Comparison of ENCODE assay signal across 8 mouse cellular contexts in genomic region chr3:89912108-89912542, GRCm38 (mm10). TPM values are rescaled to one million over a fixed set of nuclear protein-coding genes. Genes with fewer than 3 reads are reported as not detected.
DNase-seq lines count a peak whose midpoint lies in the region; ATAC-seq and TF ChIP-seq lines count a peak whose summit lies in the region.

No protein-coding gene starts in this region.

- peak overlapping the region; percentile 79; the same call in 1 of the 2 replicates for H3K4me3 ChIP-seq in E14TG2a.4 (replicated peaks; ENCODE audit: low read length)
- peak overlapping the region; percentile 53 for H3K4me3 ChIP-seq in heart, embryonic 15.5 days
- H3K4me3 ChIP-seq in lung, postnatal 0 days (ENCODE audit: low read depth, low read length): peak overlapping the region; percentile 54

- TF ChIP-seq CTCF in E14TG2a.4 (conservative IDR thresholded peaks at IDR 0.05; ENCODE audit: low read length): no peak
- no peak for TF ChIP-seq CTCF in lung, postnatal 0 days (IDR thresholded peaks at IDR 0.05)

- peak; percentile 41; the same call in 1 of the 2 replicates for TF ChIP-seq EP300 in lung, postnatal 0 days (IDR thresholded peaks at IDR 0.05)

- DNase-seq in gastrocnemius, adult 8-10 months (ENCODE audit: low spot score in 2 of 2): peak; percentile 15 to 33
- no peak for DNase-seq in gastrocnemius, postnatal 14 days
- DNase-seq in lung, postnatal 0 days (ENCODE audit: low spot score): no peak
- no peak for DNase-seq in urinary bladder, postnatal 10 days (ENCODE audit: low spot score)

- peak overlapping the region; percentile 95; the same call in 1 of the 2 replicates for H3K4me2 ChIP-seq in heart, embryonic 15.5 days
- peak overlapping the region; percentile 83 for H3K4me2 ChIP-seq in lung, postnatal 0 days (replicated peaks; ENCODE audit: low read depth, low read length)

- H3K9me3 ChIP-seq in E14TG2a.4 (ENCODE audit: low read length): no peaks in the 10 kb centered on the region
- H3K9me3 ChIP-seq in heart, embryonic 15.5 days (replicated peaks): no peaks in the 10 kb centered on the region
- no peaks in the 10 kb centered on the region for H3K9me3 ChIP-seq in lung, postnatal 0 days (ENCODE audit: low read length)

- peaks cover 61% of the 10 kb centered on the region for H3K27me3 ChIP-seq in E14TG2a.4 (ENCODE audit: insufficient read depth, low read length)
- H3K27me3 ChIP-seq in heart, embryonic 15.5 days: peaks cover 43% of the 10 kb centered on the region
- H3K27me3 ChIP-seq in lung, postnatal 0 days (replicated peaks; ENCODE audit: insufficient read depth, low read length): no peaks in the 10 kb centered on the region

- no peak for ATAC-seq in heart, embryonic 15.5 days (replicated peaks; ENCODE audit: insufficient number of reproducible peaks, insufficient read depth, low FRiP score, low read depth)
- peak; percentile 37 for ATAC-seq in lung, postnatal 0 days
- ATAC-seq in cerebellum, adult (ENCODE audit: insufficient number of reproducible peaks, low FRiP score, low TSS enrichment): no peak
- ATAC-seq in monocyte, adult 5-6 weeks (replicated peaks; ENCODE audit: insufficient number of reproducible peaks, low FRiP score, low TSS enrichment, poor library complexity, severe bottlenecking): no peak

- intact Hi-C loops in gastrocnemius, postnatal 14 days (cut with DNase I; ENCODE audit: low total_unique reads): no loop called here

- H3K36me3 ChIP-seq in E14TG2a.4 (ENCODE audit: insufficient read depth, low read length): no peaks in the 10 kb centered on the region
- no peaks in the 10 kb centered on the region for H3K36me3 ChIP-seq in heart, embryonic 15.5 days
- no peaks in the 10 kb centered on the region for H3K36me3 ChIP-seq in lung, postnatal 0 days (ENCODE audit: insufficient read depth, low read length)

- H3K9ac ChIP-seq in heart, embryonic 15.5 days: no peak overlapping the region
- H3K9ac ChIP-seq in lung, postnatal 0 days (replicated peaks; ENCODE audit: low read depth): peak overlapping the region; percentile 63; the same call in 1 of the 2 replicates

- no peak overlapping the region for H3K27ac ChIP-seq in heart, embryonic 15.5 days
- peak overlapping the region; percentile 91 for H3K27ac ChIP-seq in lung, postnatal 0 days (ENCODE audit: low read length)

- 34% methylated on average over 6 of the region's 6 CpGs for WGBS in heart, embryonic 15.5 days
- 29% methylated on average over 6 of the region's 6 CpGs for WGBS in lung, postnatal 0 days

- peaks cover 17% of the 10 kb centered on the region for H3K4me1 ChIP-seq in E14TG2a.4 (replicated peaks; ENCODE audit: low read depth, low read length)
- peaks cover 18% of the 10 kb centered on the region for H3K4me1 ChIP-seq in heart, embryonic 15.5 days (replicated peaks)
- H3K4me1 ChIP-seq in lung, postnatal 0 days (ENCODE audit: insufficient read depth, low read depth, low read length): peaks cover 7% of the 10 kb centered on the region; the same call in 1 of the 2 replicates

RNA-seq across cellular contexts. Expression of gene Il6ra, which starts 0.9 kb away (rescaled TPM):
- 10 to 100 TPM in 1 of 4 experiments, 1 to 10 TPM in 3; 1.6 to 11.5 (median 2.8) TPM for total RNA-seq in gastrocnemius, adult 8-10 months (2022)
- total RNA-seq in gastrocnemius, postnatal 14 days (2021): 1 to 10 TPM; 2.4 to 8.7 TPM
- 1.1 and 1.7 TPM in 2 replicates for polyA plus RNA-seq in heart, embryonic 15.5 days (2015; fragmentation: Nextera tagmentation; extraction: Ambion mirVana)
- polyA plus RNA-seq in lung, postnatal 0 days (2015; fragmentation: Nextera tagmentation; extraction: Ambion mirVana): 15.7 and 17.9 TPM in 2 replicates
- 36.2 to 60.6 TPM (median 43.2 TPM) in 3 replicates for total RNA-seq in monocyte, adult 5-6 weeks (2017)

RNA-seq across cellular contexts. Expression of gene Atp8b2, which starts 51.2 kb away (rescaled TPM):
- total RNA-seq in gastrocnemius, adult 8-10 months (2022): 1 to 10 TPM; 3.3 to 6.0 (median 4.3) TPM
- total RNA-seq in gastrocnemius, postnatal 14 days (2021): 10 to 100 TPM; 20.6 to 28.7 TPM
- 9.9 and 14.2 TPM in 2 replicates for polyA plus RNA-seq in heart, embryonic 15.5 days (2015; fragmentation: Nextera tagmentation; extraction: Ambion mirVana)
- 7.1 and 7.4 TPM in 2 replicates for polyA plus RNA-seq in lung, postnatal 0 days (2015; fragmentation: Nextera tagmentation; extraction: Ambion mirVana)
- total RNA-seq in monocyte, adult 5-6 weeks (2017): 67.8 to 132 TPM (median 89.1 TPM) in 3 replicates

Comparison
In these comparisons a context has a peak if more than half of its experiments do, and no peak if none do; other contexts are left out.
1. DNase-seq: peak in gastrocnemius, adult 8-10 months (2 of 2); none in gastrocnemius, postnatal 14 days (single experiment), lung, postnatal 0 days (single experiment) and urinary bladder, postnatal 10 days (single experiment).
2. Peak in every context shown above with its lines, with median percentiles within 50 percentile points of each other: H3K4me3 ChIP-seq.